Comparison of ENCODE assay signal across 15 mouse cellular contexts in the genomic region with DNA sequence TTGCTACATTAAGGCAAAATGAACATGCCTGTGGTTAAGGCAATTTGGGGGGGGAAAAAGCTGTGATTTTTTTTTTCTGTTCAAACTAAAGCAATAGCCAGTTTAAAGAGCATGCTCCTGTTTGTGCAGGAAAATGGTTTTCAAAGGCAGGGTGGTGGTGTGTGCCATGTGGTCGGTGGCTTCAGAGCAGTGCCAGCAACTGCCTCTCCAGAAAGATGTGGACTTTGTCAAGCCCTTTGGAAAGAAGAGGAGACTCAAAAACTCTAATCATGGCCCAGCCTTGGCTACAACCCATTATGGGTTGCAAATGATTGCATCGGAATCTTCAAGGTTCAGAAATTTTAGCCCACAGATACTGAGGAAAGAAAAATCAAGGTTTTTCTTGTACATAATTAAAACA.
DNase-seq lines count a peak whose midpoint lies in the region; ATAC-seq and TF ChIP-seq lines count a peak whose summit lies in the region.
"Had no signal": no experiment of that assay in that cellular context is flagged by ENCODE, and none has a peak within 500 bp of the region (broad histone marks: within the 10 kb centered on the region; RNA-seq: fewer than 3 reads in every experiment).

No protein-coding gene starts in this region.

- TF ChIP-seq POLR2A in testis, adult 2 months (IDR thresholded peaks at IDR 0.05; ENCODE audit: control insufficient read depth, low read depth, low read length) = no peak

- intact Hi-C loops in gastrocnemius, adult 2 months (cut with DNase I) = loop anchor here (10.0 kb wide), 3 partner anchors 113 to 437 kb away; a partner anchor contains a TSS
- intact Hi-C loops in heart, postnatal 10 days (cut with DNase I) = no loop called here

- DNase-seq in gastrocnemius, adult 2 months = no peak
- no peak for DNase-seq in gastrocnemius, postnatal 10 days
- peak; percentile 15 to 17 for DNase-seq in heart, postnatal 10 days
- no peak for DNase-seq in heart, adult 9 months (ENCODE audit: low spot score in 2 of 2)
- DNase-seq in testis, postnatal 14 days (ENCODE audit: low spot score) = no peak
- DNase-seq: cerebellum, adult 11-12 months; cerebellum, adult 9-10 months; cerebellum, postnatal 25 days; kidney, adult 11 months had no signal

- no peaks in the 10 kb centered on the region; the same call in 1 of the 2 replicates for H3K4me1 ChIP-seq in testis, adult 2 months (ENCODE audit: control insufficient read depth, insufficient read depth, low read length)
- H3K4me1 ChIP-seq: forebrain, embryonic 15.5 days; hindbrain, embryonic 13.5 days had no signal

- no peaks in the 10 kb centered on the region for H3K27me3 ChIP-seq in testis, adult 2 months (ENCODE audit: control insufficient read depth, insufficient read depth, low read length)
- H3K27me3 ChIP-seq: embryonic facial prominence, embryonic 12.5 days; forebrain, embryonic 15.5 days; hindbrain, embryonic 13.5 days had no signal

- H3K36me3 ChIP-seq in testis, adult 2 months (ENCODE audit: control insufficient read depth, insufficient read depth, low read length) = no peaks in the 10 kb centered on the region
- H3K36me3 ChIP-seq: embryonic facial prominence, embryonic 12.5 days; forebrain, embryonic 15.5 days; hindbrain, embryonic 13.5 days had no signal

- H3K4me3 ChIP-seq in gastrocnemius, adult 2 months = peak overlapping the region; percentile 33
- H3K4me3 ChIP-seq in testis, adult 2 months (ENCODE audit: control insufficient read depth, low read depth, low read length) = no peak overlapping the region
- H3K4me3 ChIP-seq: embryonic facial prominence, embryonic 12.5 days; forebrain, embryonic 15.5 days; hindbrain, embryonic 13.5 days had no signal

- H3K27ac ChIP-seq in gastrocnemius, adult 2 months = peak overlapping the region; percentile 88
- H3K27ac ChIP-seq in testis, adult 2 months (ENCODE audit: control insufficient read depth, insufficient read depth, low read depth, low read length) = 0 out of 2 replicates have a peak overlapping the region, but pooled peaks have one; percentile 32
- H3K27ac ChIP-seq: embryonic facial prominence, embryonic 12.5 days; forebrain, embryonic 15.5 days; hindbrain, embryonic 13.5 days; hindbrain, postnatal 0 days had no signal

- TF ChIP-seq CTCF in gastrocnemius, adult 2 months (IDR thresholded peaks at IDR 0.05) = no peak
- TF ChIP-seq CTCF in testis, adult 2 months (IDR thresholded peaks at IDR 0.05; ENCODE audit: control insufficient read depth, insufficient read depth, insufficient replicate concordance, low read depth, low read length) = no peak

- ATAC-seq in frontal cortex, adult (ENCODE audit: low TSS enrichment) = no peak
- ATAC-seq: forebrain, embryonic 15.5 days; hindbrain, postnatal 0 days had no signal

Comparison
In these comparisons a context has a peak if more than half of its experiments do, and no peak if none do; other contexts are left out.
1. DNase-seq: peak in heart, postnatal 10 days (2 of 2); none in gastrocnemius, adult 2 months (single experiment), gastrocnemius, postnatal 10 days (single experiment), heart, adult 9 months (0 of 2) and testis, postnatal 14 days (single experiment).